Mouse (Mus musculus) forebrain, postnatal 0 days (tissue): ENCODE measurements around the gene Deaf1. TPM values are rescaled to one million over a fixed set of nuclear protein-coding genes. Genes with fewer than 3 reads are reported as not detected.
"Not testable (repeated sequence)": the region's sequence is repeated elsewhere in the genome, so short reads cannot be mapped to it uniquely, and the experiment has no call there.

Experiments used
- ATAC-seq: fragments of 200-750 bp; cut with Nextera tagmentation; 2 replicates; pipeline ENCODE4 v1.8.0; 2017; ENCODE audit warnings: mild to moderate bottlenecking, moderate library complexity
- DNase-seq: peaks from one replicate; pipeline ENCODE4 v3.0.0-alpha.2; 2015
- H3K27ac ChIP-seq: fragments of 300-500 bp; sonication (generic); 2 replicates; pipeline ENCODE4 v1.5.1; 2014; ENCODE audit warnings: low read depth, mild to moderate bottlenecking, antibody characterized with exemption, low read length, moderate library complexity, mixed read lengths
- H3K27me3 ChIP-seq: fragments of 300-500 bp; sonication (generic); 2 replicates; pipeline ENCODE4 v1.6.1; 2014; ENCODE audit warnings: mild to moderate bottlenecking, low read length, mixed read lengths; ENCODE audit not compliant: insufficient read depth
- H3K36me3 ChIP-seq: fragments of 300-500 bp; sonication (generic); 2 replicates; pipeline ENCODE4 v1.6.1; 2014; ENCODE audit warnings: mild to moderate bottlenecking, moderate library complexity; ENCODE audit not compliant: insufficient read depth
- H3K4me1 ChIP-seq: fragments of 300-500 bp; sonication (generic); 2 replicates; pipeline ENCODE4 v1.6.1; 2014; ENCODE audit warnings: antibody characterized with exemption; ENCODE audit not compliant: insufficient read depth
- H3K4me2 ChIP-seq: fragments of 300-500 bp; sonication (generic); 2 replicates; pipeline ENCODE4 v1.6.1; 2014; ENCODE audit warnings: low read depth, mild to moderate bottlenecking, moderate library complexity
- H3K4me3 ChIP-seq: fragments of 300-500 bp; sonication (generic); 2 replicates; pipeline ENCODE4 v1.5.1; 2014; ENCODE audit warnings: low read depth, low read length, mixed read lengths
- H3K9ac ChIP-seq: fragments of 300-500 bp; sonication (generic); 2 replicates; pipeline ENCODE4 v1.6.1; 2014; ENCODE audit warnings: mild to moderate bottlenecking
- H3K9me3 ChIP-seq: fragments of 300-500 bp; sonication (generic); 2 replicates; pipeline ENCODE4 v1.6.1; 2016; ENCODE audit warnings: low read length
- CTCF ChIP-seq: sonication (generic); IDR thresholded peaks from 2 replicates; pipeline ENCODE4 v1.5.1; 2016; ENCODE audit warnings: antibody characterized with exemption, control low read depth, low read depth
- WGBS: fragments of 180-500 bp; shearing (Covaris S2); extraction: QIAGEN DNeasy Blood & Tissue Kit; methylation state at CpG from one replicate; pipeline ENCODE4 v1.1.7; 2014; 5-methylcytosine and 5-hydroxymethylcytosine counted together
- polyA plus RNA-seq: library from polyadenylated mRNA; unstranded; fragments of >200 nt; fragmentation: Nextera tagmentation; extraction: Ambion mirVana; gene quantifications from 2 replicates; pipeline ENCODE4 v1.2.1, GENCODE M21; 2015
- total RNA-seq: library from RNA; depleted of rRNA; stranded (reverse); fragments of >200 nt; gene quantifications from 2 replicates; pipeline ENCODE4 v1.2.3, GENCODE M21; 2014; rRNA removed

The Deaf1 gene
- total and polyA plus RNA-seq, 2 experiments from 2014 or later: 238 to 282 TPM

DNA sequence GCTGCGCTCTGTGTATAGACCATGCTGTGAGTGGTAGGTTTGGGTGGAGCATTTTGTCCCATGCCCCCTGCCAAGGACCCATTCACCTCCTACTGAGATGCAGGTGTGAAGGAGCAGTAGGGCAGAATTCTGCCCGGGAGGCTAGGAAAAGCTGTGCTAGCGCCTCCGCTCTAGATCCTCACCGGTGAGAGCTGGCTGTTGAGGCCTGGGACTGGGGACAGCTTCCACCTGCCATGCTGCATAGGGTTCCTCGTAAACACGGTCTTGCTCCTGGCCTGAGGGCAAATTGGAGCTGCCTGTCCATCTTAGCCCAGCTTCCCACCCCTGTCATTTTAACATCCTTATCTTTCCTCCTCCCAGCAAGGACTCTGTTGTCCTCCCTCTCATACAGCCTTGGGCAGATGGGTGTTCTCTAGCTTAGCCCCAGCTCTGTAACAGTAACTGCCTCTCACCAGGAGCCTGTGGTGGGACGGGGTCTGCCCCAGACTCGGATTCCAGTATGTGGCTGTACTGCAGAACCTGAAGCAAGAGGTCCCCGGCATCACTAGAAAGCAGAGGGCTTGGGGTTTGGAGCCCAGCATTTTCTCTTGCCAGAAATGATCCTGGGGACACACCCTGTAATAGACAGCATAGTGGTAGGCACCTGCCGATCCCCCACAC lies 63.3 kb downstream of the Deaf1 start:
- Histone ChIP-seq H3K9me3 (no peaks in the 10 kb centered on the region), H3K4me1 (no peaks in the 10 kb centered on the region), H3K9ac (no peak overlapping the region), H3K4me3 (no peak overlapping the region), H3K4me2 (no peak overlapping the region), H3K27ac (no peak overlapping the region), H3K27me3 (no peaks in the 10 kb centered on the region), H3K36me3 (peaks cover 52% of the 10 kb centered on the region)
- WGBS: 77% methylated on average over 11 of the region's 11 CpGs
- ATAC-seq: no peak
- DNase-seq: no peak
- TF ChIP-seq CTCF: no peak

GRCm38 (mm10) chr7:141263640-141264039 lies 63.9 kb downstream of the Deaf1 start:
- no peak for TF ChIP-seq CTCF

GRCm38 (mm10) chr7:141261480-141261879 lies 66.0 kb downstream of the Deaf1 start:
- no peak for DNase-seq
- no peaks in the 10 kb centered on the region for H3K27me3 ChIP-seq
- H3K4me2 ChIP-seq: no peak overlapping the region
- peaks cover 79% of the 10 kb centered on the region for H3K36me3 ChIP-seq
- WGBS: 92% methylated on average over 3 of the region's 3 CpGs
- ATAC-seq: no peak
- no peak overlapping the region for H3K27ac ChIP-seq
- no peak for TF ChIP-seq CTCF
- H3K4me1 ChIP-seq: no peaks in the 10 kb centered on the region
- no peak overlapping the region for H3K4me3 ChIP-seq
- no peak overlapping the region for H3K9ac ChIP-seq
- no peaks in the 10 kb centered on the region for H3K9me3 ChIP-seq

More at GRCm38 (mm10) chr7:141263640-141264039, 63.9 kb downstream of the Deaf1 start:
- Histone ChIP-seq H3K9me3 (no peaks in the 10 kb centered on the region), H3K36me3 (peaks cover 57% of the 10 kb centered on the region), H3K4me3 (no peak overlapping the region), H3K27ac (no peak overlapping the region), H3K9ac (no peak overlapping the region), H3K27me3 (no peaks in the 10 kb centered on the region), H3K4me2 (no peak overlapping the region), H3K4me1 (no peaks in the 10 kb centered on the region)
- no peak for DNase-seq
- WGBS: 94% methylated on average over 13 of the region's 13 CpGs
- no peak for ATAC-seq

DNA sequence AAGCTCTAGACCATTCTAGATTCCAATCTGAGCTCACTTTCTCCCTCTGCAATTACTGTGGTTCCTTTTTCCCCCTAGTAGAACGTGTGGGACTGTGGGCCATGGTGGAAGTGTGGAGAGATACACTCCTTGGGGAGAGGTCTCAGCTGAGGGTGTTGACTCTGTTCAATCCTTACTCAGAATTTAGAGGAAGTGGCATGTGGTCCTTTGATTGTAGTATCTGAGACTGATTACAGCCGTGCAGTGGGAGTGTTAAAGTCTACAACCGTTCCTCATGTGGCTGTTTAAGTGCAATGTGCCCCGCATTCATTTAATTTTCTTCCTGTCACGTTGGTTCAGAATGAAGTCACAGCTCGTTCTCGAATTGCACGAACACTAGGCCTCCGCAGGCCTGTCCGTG lies 71.3 kb downstream of the Deaf1 start:
- H3K27ac ChIP-seq: no peak overlapping the region
- no peak overlapping the region for H3K4me2 ChIP-seq
- no peaks in the 10 kb centered on the region for H3K4me1 ChIP-seq
- no peaks in the 10 kb centered on the region for H3K27me3 ChIP-seq
- no peak for DNase-seq
- H3K9ac ChIP-seq: no peak overlapping the region
- no peak for ATAC-seq
- WGBS: 93% methylated on average over 10 of the region's 10 CpGs
- H3K4me3 ChIP-seq: no peak overlapping the region
- no peak for TF ChIP-seq CTCF
- H3K36me3 ChIP-seq: peaks cover 70% of the 10 kb centered on the region
- no peaks in the 10 kb centered on the region for H3K9me3 ChIP-seq

DNA sequence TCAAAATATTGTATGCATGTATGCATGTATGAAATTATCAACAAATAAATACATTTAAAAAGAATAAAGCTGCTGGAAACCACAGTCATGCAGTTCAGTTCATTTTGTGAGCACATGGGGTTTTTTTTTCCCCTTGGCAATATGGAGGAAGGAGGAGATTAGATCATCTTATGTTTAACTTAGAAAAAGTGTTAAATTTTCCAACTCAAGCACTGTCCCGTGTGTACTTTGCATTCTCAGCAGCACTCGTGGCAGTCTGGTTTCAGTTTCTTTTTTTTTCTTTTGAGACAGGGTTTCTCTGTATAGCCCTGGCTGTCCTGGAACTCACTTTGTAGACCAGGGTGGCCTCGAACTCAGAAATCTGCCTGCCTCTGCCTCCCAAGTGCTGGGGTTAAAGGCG lies 77.0 kb downstream of the Deaf1 start:
- not testable (repeated sequence) for H3K4me1 ChIP-seq, ATAC-seq, H3K27ac ChIP-seq, H3K9me3 ChIP-seq, H3K4me3 ChIP-seq, H3K9ac ChIP-seq, H3K4me2 ChIP-seq, DNase-seq, H3K27me3 ChIP-seq
- H3K36me3 ChIP-seq: peaks cover 67% of the 10 kb centered on the region
- 92% methylated on average over 4 of the region's 4 CpGs for whole genome bisulfite sequencing

Other genes starting within 250 kb of the Deaf1 start
- gene Pkp3, start 249.5 kb downstream of the Deaf1 start, total RNA-seq: not detected in 2 replicates
- gene Pkp3, start 249.5 kb downstream of the Deaf1 start, polyA plus RNA-seq: 0.08 TPM in 1 of 2 replicates, not detected in the other
- 2.9 TPM in 2 replicates for gene Sigirr, start 227.1 kb downstream of the Deaf1 start, total RNA-seq
- 2.4 and 2.7 TPM in 2 replicates for gene Sigirr, start 227.1 kb downstream of the Deaf1 start, polyA plus RNA-seq
- gene Ano9, start 209.9 kb downstream of the Deaf1 start, total RNA-seq: 0.08 and 0.43 TPM in 2 replicates
- gene Ano9, start 209.9 kb downstream of the Deaf1 start, polyA plus RNA-seq: 0.05 and 0.20 TPM in 2 replicates
- 24.5 and 24.9 TPM in 2 replicates for gene Ptdss2, start 205.3 kb downstream of the Deaf1 start, total RNA-seq
- gene Ptdss2, start 205.3 kb downstream of the Deaf1 start, polyA plus RNA-seq: 70.5 and 78.3 TPM in 2 replicates
- gene Rnh1, start 154.8 kb downstream of the Deaf1 start, total RNA-seq: 41.6 and 41.9 TPM in 2 replicates
- 43.1 and 45.4 TPM in 2 replicates for gene Rnh1, start 154.8 kb downstream of the Deaf1 start, polyA plus RNA-seq
- 103 and 149 TPM in 2 replicates for gene Hras, start 133.7 kb downstream of the Deaf1 start, total RNA-seq
- 198 and 199 TPM in 2 replicates for gene Hras, start 133.7 kb downstream of the Deaf1 start, polyA plus RNA-seq
- 11.1 and 11.7 TPM in 2 replicates for gene Lrrc56, start 133.5 kb downstream of the Deaf1 start, total RNA-seq
- gene Lrrc56, start 133.5 kb downstream of the Deaf1 start, polyA plus RNA-seq: 10.2 and 10.7 TPM in 2 replicates
- gene Lmntd2, start 113.6 kb downstream of the Deaf1 start, total RNA-seq: 0.62 TPM in 1 of 2 replicates, not detected in the other
- gene Lmntd2, start 113.6 kb downstream of the Deaf1 start, polyA plus RNA-seq: 0.15 and 0.33 TPM in 2 replicates
- gene Rassf7, start 111.8 kb downstream of the Deaf1 start, total RNA-seq: 13.3 and 15.8 TPM in 2 replicates
- 15.6 and 19.1 TPM in 2 replicates for gene Rassf7, start 111.8 kb downstream of the Deaf1 start, polyA plus RNA-seq
- 50.2 and 53.8 TPM in 2 replicates for gene Phrf1, start 98.9 kb downstream of the Deaf1 start, total RNA-seq
- gene Phrf1, start 98.9 kb downstream of the Deaf1 start, polyA plus RNA-seq: 26.1 and 35.8 TPM in 2 replicates
- 1.3 and 3.8 TPM in 2 replicates for gene Irf7, start 61.2 kb downstream of the Deaf1 start, total RNA-seq
- 3.4 and 3.7 TPM in 2 replicates for gene Irf7, start 61.2 kb downstream of the Deaf1 start, polyA plus RNA-seq
- gene Cdhr5, start 50.9 kb downstream of the Deaf1 start, total RNA-seq: not detected in 2 replicates
- gene Cdhr5, start 50.9 kb downstream of the Deaf1 start, polyA plus RNA-seq: not detected in 2 replicates
- gene Sct, start 48.6 kb downstream of the Deaf1 start, total RNA-seq: not detected in 2 replicates
- 2.9 and 3.9 TPM in 2 replicates for gene Sct, start 48.6 kb downstream of the Deaf1 start, polyA plus RNA-seq
- 0.31 and 0.38 TPM in 2 replicates for gene Drd4, start 35.7 kb downstream of the Deaf1 start, total RNA-seq
- 0.90 and 0.98 TPM in 2 replicates for gene Drd4, start 35.7 kb downstream of the Deaf1 start, polyA plus RNA-seq
- 25.2 and 33.2 TPM in 2 replicates for gene Tmem80, start within 50 bp of the Deaf1 start, total RNA-seq
- 32.9 and 34.7 TPM in 2 replicates for gene Tmem80, start within 50 bp of the Deaf1 start, polyA plus RNA-seq
- gene Eps8l2, start 11.2 kb upstream of the Deaf1 start, total RNA-seq: 1.0 and 1.1 TPM in 2 replicates
- gene Eps8l2, start 11.2 kb upstream of the Deaf1 start, polyA plus RNA-seq: 0.74 and 0.82 TPM in 2 replicates
- 224 and 297 TPM in 2 replicates for gene Taldo1, start 64.5 kb upstream of the Deaf1 start, total RNA-seq
- gene Taldo1, start 64.5 kb upstream of the Deaf1 start, polyA plus RNA-seq: 304 and 352 TPM in 2 replicates
- 58.9 and 65.0 TPM in 2 replicates for gene Gatd1, start 86.4 kb upstream of the Deaf1 start, total RNA-seq
- gene Gatd1, start 86.4 kb upstream of the Deaf1 start, polyA plus RNA-seq: 50.5 and 56.0 TPM in 2 replicates
- gene Cend1, start 101.8 kb upstream of the Deaf1 start, total RNA-seq: 83.3 and 94.7 TPM in 2 replicates
- 111 and 125 TPM in 2 replicates for gene Cend1, start 101.8 kb upstream of the Deaf1 start, polyA plus RNA-seq
- gene Slc25a22, start 110.2 kb upstream of the Deaf1 start, total RNA-seq: 115 and 141 TPM in 2 replicates
- 106 and 132 TPM in 2 replicates for gene Slc25a22, start 110.2 kb upstream of the Deaf1 start, polyA plus RNA-seq
- gene Pidd1, start 116.3 kb upstream of the Deaf1 start, total RNA-seq: 2.0 and 2.2 TPM in 2 replicates
- gene Pidd1, start 116.3 kb upstream of the Deaf1 start, polyA plus RNA-seq: 2.3 and 2.4 TPM in 2 replicates
- 312 and 427 TPM in 2 replicates for gene Rplp2, start 119.7 kb upstream of the Deaf1 start, total RNA-seq
- 868 and 1,034 TPM in 2 replicates for gene Rplp2, start 119.7 kb upstream of the Deaf1 start, polyA plus RNA-seq
- 6.2 and 7.7 TPM in 2 replicates for gene Pnpla2, start 127.5 kb upstream of the Deaf1 start, total RNA-seq
- 18.3 and 22.4 TPM in 2 replicates for gene Pnpla2, start 127.5 kb upstream of the Deaf1 start, polyA plus RNA-seq
- 4.5 and 7.2 TPM in 2 replicates for gene Cracr2b, start 133.4 kb upstream of the Deaf1 start, total RNA-seq
- 5.2 and 6.7 TPM in 2 replicates for gene Cracr2b, start 133.4 kb upstream of the Deaf1 start, polyA plus RNA-seq
- 55.8 and 62.4 TPM in 2 replicates for gene Cd151, start 139.7 kb upstream of the Deaf1 start, total RNA-seq
- 12.4 and 18.7 TPM in 2 replicates for gene Cd151, start 139.7 kb upstream of the Deaf1 start, polyA plus RNA-seq
- gene Polr2l, start 147.4 kb upstream of the Deaf1 start, total RNA-seq: 21.1 and 24.6 TPM in 2 replicates
- gene Polr2l, start 147.4 kb upstream of the Deaf1 start, polyA plus RNA-seq: 73.2 and 74.8 TPM in 2 replicates
- gene Tspan4, start 147.6 kb upstream of the Deaf1 start, total RNA-seq: 52.5 and 79.6 TPM in 2 replicates
- gene Tspan4, start 147.6 kb upstream of the Deaf1 start, polyA plus RNA-seq: 54.9 and 57.9 TPM in 2 replicates
- gene Chid1, start 212.2 kb upstream of the Deaf1 start, total RNA-seq: 40.5 and 42.0 TPM in 2 replicates
- 38.9 and 42.0 TPM in 2 replicates for gene Chid1, start 212.2 kb upstream of the Deaf1 start, polyA plus RNA-seq
- 154 and 187 TPM in 2 replicates for gene Ap2a2, start 234.5 kb upstream of the Deaf1 start, total RNA-seq
- gene Ap2a2, start 234.5 kb upstream of the Deaf1 start, polyA plus RNA-seq: 91.5 and 112 TPM in 2 replicates